Mouse (Mus musculus): ENCODE data around the gene Mcfd2.

The Mcfd2 gene

GRCm38 (mm10) chr17:87236725-87237650 lies 28.7 kb downstream of the Mcfd2 start:
- no peak for DNase-seq

GRCm38 (mm10) chr17:87235019-87235418 lies 30.7 kb downstream of the Mcfd2 start:
- DNase-seq = no peak

DNA sequence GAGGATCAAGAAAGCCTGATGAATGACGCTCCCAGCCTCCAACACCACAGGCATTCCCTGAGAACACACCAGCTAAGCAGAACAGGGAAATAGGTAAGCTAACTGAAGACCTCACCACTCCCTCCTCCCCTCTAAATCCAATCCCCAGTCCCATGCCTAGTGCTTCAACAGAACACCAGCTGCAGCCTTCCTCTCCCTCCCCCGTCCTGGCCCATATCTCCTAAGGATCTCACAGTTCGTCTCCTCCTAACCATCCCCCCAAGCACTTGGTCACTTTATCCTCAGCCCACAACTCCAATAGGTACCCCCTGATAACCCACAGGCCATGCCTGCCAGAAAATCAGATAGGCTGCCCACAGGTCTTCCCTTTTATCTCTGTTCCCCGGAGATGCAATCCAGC lies 37.9 kb downstream of the Mcfd2 start:
- DNase-seq = no peak

DNA sequence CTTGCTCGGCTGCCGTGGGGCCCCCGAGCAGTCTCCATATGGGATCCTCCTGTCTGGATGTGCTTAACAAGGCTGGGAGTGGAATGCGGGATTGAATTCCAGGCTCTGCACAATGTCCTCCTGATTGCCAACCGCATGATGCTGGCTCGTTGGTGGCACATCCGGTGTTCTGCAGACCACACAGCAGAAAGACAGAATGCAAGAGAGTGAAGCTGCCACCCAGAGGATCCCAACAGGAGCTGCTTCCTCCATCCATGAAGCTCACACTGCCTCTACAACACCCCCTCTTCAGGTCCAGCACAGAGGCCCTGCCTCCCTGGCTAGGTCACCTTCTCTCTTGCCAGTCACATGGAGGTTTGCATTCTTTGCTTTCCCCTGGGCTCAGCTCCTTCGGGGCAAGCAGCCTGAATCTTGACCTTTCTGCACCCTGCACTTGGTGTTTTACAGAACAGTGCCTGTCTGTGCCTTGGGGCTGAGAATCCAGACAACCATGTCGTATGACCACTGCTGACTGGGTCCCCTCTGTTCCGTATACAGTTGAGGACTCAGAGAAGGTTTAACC lies 39.6 kb downstream of the Mcfd2 start:
- no peak for DNase-seq

DNA sequence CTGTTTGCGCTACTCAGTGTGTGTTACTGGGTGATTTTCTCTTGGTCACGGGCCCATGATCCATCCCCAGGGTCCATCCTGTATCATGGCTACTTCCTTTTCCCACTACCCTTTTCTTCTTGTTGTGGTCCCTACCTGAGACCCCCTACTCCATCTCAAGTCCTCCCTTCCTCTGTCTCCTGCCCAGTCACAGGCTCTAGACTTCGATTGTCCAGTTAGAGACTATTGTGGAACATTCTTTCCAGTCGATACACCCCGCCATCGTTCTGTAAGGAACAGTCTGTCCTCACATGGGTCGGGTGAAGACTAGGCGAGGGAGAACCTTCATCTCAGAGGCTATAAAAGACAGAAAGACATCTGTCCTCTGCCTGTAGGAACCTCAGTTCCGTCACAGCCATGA lies 40.4 kb downstream of the Mcfd2 start:
- DNase-seq = no peak

- no peak for DNase-seq
These were observed 41.3 kb downstream of the Mcfd2 start for GRCm38 (mm10) chr17:87224461-87224860.

DNA sequence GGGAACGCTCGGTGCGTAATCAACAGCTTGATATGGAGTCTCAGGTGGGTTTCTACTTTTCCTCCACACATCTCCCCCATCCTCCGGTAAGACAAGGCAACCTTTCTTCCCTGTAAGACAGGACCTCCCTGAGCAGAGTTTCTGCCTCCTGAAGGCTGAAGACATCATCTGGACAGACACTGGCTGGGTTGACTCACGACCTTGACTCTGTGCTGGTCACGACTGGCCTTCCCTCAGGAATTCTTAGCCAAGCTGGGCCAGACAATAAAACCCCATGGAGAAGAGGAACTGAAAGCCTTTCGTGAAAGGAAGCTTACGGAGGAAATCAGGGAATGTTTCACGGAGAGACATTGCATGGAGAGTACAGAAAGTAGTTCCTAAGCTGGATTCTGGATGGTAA lies 46.3 kb downstream of the Mcfd2 start:
- DNase-seq = no peak

DNA sequence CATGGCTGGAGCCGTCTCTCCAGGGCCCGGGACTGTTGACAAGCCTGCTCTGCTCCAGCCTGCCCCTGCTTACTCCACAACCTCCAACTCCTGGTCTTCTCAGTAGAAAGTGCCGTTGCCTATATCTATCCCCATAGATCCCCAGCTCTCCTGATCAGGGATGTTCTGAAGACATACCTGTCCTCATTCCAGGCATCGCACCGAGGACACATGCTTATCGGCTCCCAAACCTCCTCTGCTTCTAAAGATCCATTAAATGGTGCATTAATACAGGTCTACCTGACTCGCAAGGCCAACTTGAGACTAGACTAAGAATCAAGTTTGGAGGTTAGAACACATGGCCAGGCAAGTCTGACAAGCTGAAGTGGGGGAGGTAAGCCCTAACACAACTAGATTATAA lies 51.2 kb downstream of the Mcfd2 start:
- DNase-seq = no peak

GRCm38 (mm10) chr17:87210525-87210924 lies 55.2 kb downstream of the Mcfd2 start:
- DNase-seq = no peak

DNA sequence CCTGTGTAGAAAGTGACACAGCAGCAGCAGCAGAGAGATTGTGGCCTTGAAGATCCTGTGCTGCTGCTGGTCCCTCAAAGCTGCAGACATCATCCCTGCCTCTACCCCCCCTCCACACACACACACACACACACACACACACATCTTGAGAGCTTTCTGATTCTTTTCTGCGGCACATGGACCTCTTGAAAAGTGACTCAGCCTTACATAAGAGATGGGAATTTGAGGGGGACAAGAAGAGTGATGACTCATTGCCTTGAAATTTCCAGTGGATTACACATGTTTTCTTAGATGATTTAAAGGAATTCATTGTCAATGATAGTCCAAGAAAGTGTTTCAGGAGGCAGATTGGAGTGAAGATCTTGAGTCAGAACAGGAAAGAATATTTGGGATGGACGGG lies 58.9 kb downstream of the Mcfd2 start:
- DNase-seq = no peak

Measured in thymus, postnatal 14 days (tissue).